Mouse (Mus musculus) hindbrain, embryonic 16.5 days (tissue): Measurements from ENCODE around the gene Trp63. TPM values are rescaled to one million over a fixed set of nuclear protein-coding genes. Genes with fewer than 3 reads are reported as not detected.

Experiments used
- ATAC-seq: fragments of 200-750 bp; cut with Nextera tagmentation; 2 replicates; pipeline ENCODE4 v1.8.0; 2017; ENCODE audit warnings: moderate TSS enrichment, moderate library complexity
- H3K27ac ChIP-seq: fragments of 300-500 bp; sonication (generic); 2 replicates; pipeline ENCODE4 v1.5.1; 2014; ENCODE audit warnings: low read depth, mild to moderate bottlenecking, control low read depth, low read length, moderate library complexity
- H3K27me3 ChIP-seq: fragments of 300-500 bp; sonication (generic); replicated peaks from 2 replicates; pipeline ENCODE4 v1.6.1; 2014; ENCODE audit warnings: low read length; ENCODE audit not compliant: control insufficient read depth, insufficient read depth
- H3K36me3 ChIP-seq: fragments of 300-500 bp; sonication (generic); 2 replicates; pipeline ENCODE4 v1.6.1; 2014; ENCODE audit warnings: mild to moderate bottlenecking, low read length, moderate library complexity, mixed read lengths; ENCODE audit not compliant: control insufficient read depth, insufficient read depth
- H3K4me1 ChIP-seq: fragments of 300-500 bp; sonication (generic); 2 replicates; pipeline ENCODE4 v1.6.1; 2014; ENCODE audit warnings: low read depth, low read length; ENCODE audit not compliant: control insufficient read depth, insufficient read depth
- H3K4me2 ChIP-seq: fragments of 300-500 bp; sonication (generic); 2 replicates; pipeline ENCODE4 v1.6.1; 2014; ENCODE audit warnings: mild to moderate bottlenecking, low read length, control low read depth, moderate library complexity
- H3K4me3 ChIP-seq: fragments of 300-500 bp; sonication (generic); 2 replicates; pipeline ENCODE4 v1.5.1; 2014; ENCODE audit warnings: mild to moderate bottlenecking, low read length, control low read depth, moderate library complexity
- H3K9ac ChIP-seq: fragments of 300-500 bp; sonication (generic); 2 replicates; pipeline ENCODE4 v1.6.1; 2014; ENCODE audit warnings: low read depth, mild to moderate bottlenecking, control low read depth, low read length, moderate library complexity
- H3K9me3 ChIP-seq: fragments of 300-500 bp; sonication (generic); 2 replicates; pipeline ENCODE4 v1.6.1; 2014; ENCODE audit warnings: mild to moderate bottlenecking, low read length, moderate library complexity; ENCODE audit not compliant: control insufficient read depth
- WGBS: fragments of 180-500 bp; shearing (Covaris S2); extraction: QIAGEN DNeasy Blood & Tissue Kit; methylation state at CpG from one replicate; pipeline ENCODE4 v1.1.7; 2014; 5-methylcytosine and 5-hydroxymethylcytosine counted together
- polyA plus RNA-seq: library from polyadenylated mRNA; unstranded; fragments of >200 nt; fragmentation: Nextera tagmentation; extraction: Ambion mirVana; gene quantifications from 2 replicates; pipeline ENCODE4 v1.2.1, GENCODE M21; 2015

Trp63 gene
- polyA plus RNA-seq, 1 experiment from 2014 or later, result 0.18 TPM

- no peak for ATAC-seq
- H3K9ac ChIP-seq, result no peak overlapping the region
- no peak overlapping the region for H3K4me3 ChIP-seq
- no peaks in the 10 kb centered on the region for H3K27me3 ChIP-seq
- H3K36me3 ChIP-seq, result no peaks in the 10 kb centered on the region
- H3K4me1 ChIP-seq, result no peaks in the 10 kb centered on the region
- H3K27ac ChIP-seq, result no peak overlapping the region
- no peak overlapping the region for H3K4me2 ChIP-seq
- 94% methylated on average over 2 of the region's 2 CpGs for WGBS
- H3K9me3 ChIP-seq, result no peaks in the 10 kb centered on the region
Measured at GRCm38 (mm10) chr16:25758108-25758507, 74.5 kb downstream of the Trp63 start.

- H3K27ac ChIP-seq, result no peak overlapping the region
- ATAC-seq, result no peak
- no peaks in the 10 kb centered on the region for H3K9me3 ChIP-seq
- no peaks in the 10 kb centered on the region for H3K36me3 ChIP-seq
- H3K4me3 ChIP-seq, result no peak overlapping the region
- 81% methylated on average over 5 of the region's 5 CpGs for WGBS
- H3K4me1 ChIP-seq, result no peaks in the 10 kb centered on the region
- H3K27me3 ChIP-seq, result no peaks in the 10 kb centered on the region
- no peak overlapping the region for H3K9ac ChIP-seq
- H3K4me2 ChIP-seq, result no peak overlapping the region
Measured at GRCm38 (mm10) chr16:25765549-25765948, 82.0 kb downstream of the Trp63 start.

GRCm38 (mm10) chr16:25774611-25775010 lies 91.0 kb downstream of the Trp63 start:
- Histone ChIP-seq H3K9ac (no peak overlapping the region), H3K4me2 (no peak overlapping the region), H3K36me3 (no peaks in the 10 kb centered on the region), H3K4me3 (no peak overlapping the region), H3K27ac (no peak overlapping the region), H3K27me3 (no peaks in the 10 kb centered on the region), H3K9me3 (no peaks in the 10 kb centered on the region), H3K4me1 (no peaks in the 10 kb centered on the region)
- no peak for ATAC-seq
- WGBS, result 65% methylated on average over 7 of the region's 7 CpGs

DNA sequence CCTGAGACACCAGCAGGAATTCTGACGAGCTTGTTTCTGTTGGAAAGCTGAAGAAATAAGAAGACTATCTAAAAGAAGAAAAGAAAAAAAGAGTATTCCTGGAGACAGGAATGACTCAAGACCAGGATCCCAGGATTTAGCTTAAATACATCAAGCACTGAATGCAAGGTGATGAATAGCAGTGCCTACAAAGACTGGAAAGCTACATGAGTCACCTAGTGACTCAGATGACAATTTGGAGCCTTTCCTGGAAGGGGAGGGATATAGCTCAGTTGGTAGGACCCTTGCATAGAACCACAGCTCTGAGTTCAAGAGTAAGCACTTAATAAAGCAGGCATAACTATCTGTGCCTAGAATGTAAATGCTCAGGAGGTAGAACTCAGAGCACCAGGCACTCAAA lies 93.9 kb downstream of the Trp63 start:
- WGBS, result 58% methylated on average over 1 of the region's 1 CpGs
- no peak overlapping the region for H3K27ac ChIP-seq
- H3K4me3 ChIP-seq, result no peak overlapping the region
- H3K9me3 ChIP-seq, result no peaks in the 10 kb centered on the region
- no peak overlapping the region for H3K9ac ChIP-seq
- H3K4me2 ChIP-seq, result no peak overlapping the region
- no peaks in the 10 kb centered on the region for H3K36me3 ChIP-seq
- H3K27me3 ChIP-seq, result no peaks in the 10 kb centered on the region
- no peaks in the 10 kb centered on the region for H3K4me1 ChIP-seq
- ATAC-seq, result no peak

DNA sequence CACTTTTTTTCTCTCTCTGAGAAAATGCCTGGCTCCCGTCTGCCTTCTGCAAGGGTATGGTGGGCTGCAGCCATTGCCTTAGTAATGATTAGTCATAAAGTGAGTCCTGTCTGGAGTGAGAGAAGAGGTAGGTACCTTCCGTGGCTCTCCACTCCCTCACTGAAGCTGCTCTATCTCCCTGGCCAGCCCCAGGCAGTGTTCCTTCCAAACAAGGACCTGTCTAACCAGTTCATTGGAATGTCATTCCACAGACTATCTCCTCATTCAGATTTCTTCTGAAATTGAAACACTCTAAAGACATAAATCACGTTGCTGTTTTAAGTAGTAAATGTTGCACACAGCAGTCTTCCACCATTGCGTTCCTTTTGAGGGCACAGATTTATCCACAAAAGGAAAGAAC lies 96.4 kb downstream of the Trp63 start:
- Histone ChIP-seq H3K27ac (no peak overlapping the region), H3K4me3 (no peak overlapping the region), H3K9me3 (no peaks in the 10 kb centered on the region), H3K27me3 (no peaks in the 10 kb centered on the region), H3K36me3 (no peaks in the 10 kb centered on the region), H3K4me1 (no peaks in the 10 kb centered on the region), H3K9ac (no peak overlapping the region), H3K4me2 (no peak overlapping the region)
- 66% methylated on average over 4 of the region's 4 CpGs for WGBS
- no peak for ATAC-seq

DNA sequence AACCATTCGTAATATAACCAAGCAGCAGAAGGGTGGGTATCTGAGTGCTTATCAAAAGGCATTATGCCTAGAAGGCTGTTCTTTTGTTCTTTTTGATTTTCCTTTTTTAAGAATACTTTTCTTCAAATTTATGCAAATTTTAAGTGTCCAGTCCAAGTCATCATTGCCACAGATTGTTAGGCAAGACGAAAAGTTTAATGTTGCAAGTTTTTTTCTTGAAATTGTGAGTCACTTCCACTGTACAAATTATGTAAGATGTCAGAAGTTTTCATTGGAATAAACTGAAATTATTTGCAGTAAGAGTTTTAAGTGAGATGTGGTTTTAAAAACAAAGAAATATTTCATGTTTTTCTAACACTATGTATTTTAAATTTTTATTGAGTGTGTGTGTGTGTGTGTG lies 100.7 kb downstream of the Trp63 start:
- H3K9me3 ChIP-seq, result no peaks in the 10 kb centered on the region
- no peak overlapping the region for H3K27ac ChIP-seq
- no peak for ATAC-seq
- H3K4me3 ChIP-seq, result no peak overlapping the region
- H3K27me3 ChIP-seq, result no peaks in the 10 kb centered on the region
- no peaks in the 10 kb centered on the region for H3K4me1 ChIP-seq
- H3K9ac ChIP-seq, result no peak overlapping the region
- no peaks in the 10 kb centered on the region for H3K36me3 ChIP-seq
- H3K4me2 ChIP-seq, result no peak overlapping the region
- WGBS, result 83% methylated on average over 2 of the region's 2 CpGs

DNA sequence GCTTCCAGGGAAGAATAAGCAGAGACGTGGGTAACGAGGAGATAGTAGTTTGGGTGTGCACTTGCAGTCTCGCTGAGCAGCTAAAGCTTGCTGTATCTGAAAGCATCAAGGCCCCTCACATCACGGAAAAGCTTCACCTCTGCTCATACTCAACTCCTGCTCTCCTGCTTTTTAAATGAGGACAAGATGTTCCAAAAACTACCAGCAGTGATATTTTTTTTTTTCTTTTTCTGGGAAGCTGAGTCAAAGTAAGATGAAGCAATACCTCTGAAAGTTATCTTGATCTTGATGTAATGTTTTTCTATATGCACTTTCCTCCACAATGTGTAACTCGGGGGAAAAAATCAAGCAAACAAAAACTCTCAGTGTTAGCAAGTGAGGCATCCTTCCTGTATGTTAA lies 102.9 kb downstream of the Trp63 start:
- no peak for ATAC-seq
- H3K27ac ChIP-seq, result no peak overlapping the region
- H3K4me2 ChIP-seq, result no peak overlapping the region
- no peaks in the 10 kb centered on the region for H3K36me3 ChIP-seq
- no peak overlapping the region for H3K9ac ChIP-seq
- H3K27me3 ChIP-seq, result no peaks in the 10 kb centered on the region
- WGBS, result 81% methylated on average over 5 of the region's 5 CpGs
- no peaks in the 10 kb centered on the region for H3K9me3 ChIP-seq
- no peak overlapping the region for H3K4me3 ChIP-seq
- no peaks in the 10 kb centered on the region for H3K4me1 ChIP-seq

DNA sequence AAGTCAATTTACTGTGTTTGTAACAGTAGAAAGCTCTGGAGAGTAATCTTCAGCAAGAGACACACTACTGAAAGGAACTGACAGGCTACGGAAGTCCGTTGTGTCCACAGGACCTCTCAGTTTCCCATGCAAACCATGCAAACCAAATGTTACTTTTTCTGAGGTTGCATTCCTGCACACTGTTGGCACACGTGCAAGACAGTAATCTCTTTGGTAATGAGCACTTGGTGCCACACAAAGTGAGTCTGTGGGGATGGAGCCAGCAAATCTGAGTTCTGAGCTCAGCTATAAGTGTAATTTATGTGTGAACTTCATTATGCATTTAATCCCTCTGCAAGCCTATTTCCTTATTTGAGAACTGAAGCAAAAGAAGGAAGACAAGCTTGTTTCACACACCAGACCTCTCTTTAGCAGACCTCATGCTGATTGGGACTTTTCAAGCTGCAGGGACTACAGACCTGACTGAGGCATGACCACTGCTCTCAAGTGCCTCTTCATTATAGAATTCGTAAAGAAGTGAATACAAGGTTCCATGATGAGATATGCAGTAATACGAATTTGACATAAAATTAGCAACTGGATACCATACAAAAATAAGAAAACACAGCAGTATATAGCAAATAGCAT lies 109.2 kb downstream of the Trp63 start:
- Histone ChIP-seq H3K36me3 (no peaks in the 10 kb centered on the region), H3K4me3 (no peak overlapping the region), H3K4me1 (no peaks in the 10 kb centered on the region), H3K9me3 (no peaks in the 10 kb centered on the region), H3K27me3 (no peaks in the 10 kb centered on the region), H3K27ac (no peak overlapping the region), H3K9ac (no peak overlapping the region), H3K4me2 (no peak overlapping the region)
- WGBS, result 81% methylated on average over 5 of the region's 5 CpGs
- no peak for ATAC-seq

DNA sequence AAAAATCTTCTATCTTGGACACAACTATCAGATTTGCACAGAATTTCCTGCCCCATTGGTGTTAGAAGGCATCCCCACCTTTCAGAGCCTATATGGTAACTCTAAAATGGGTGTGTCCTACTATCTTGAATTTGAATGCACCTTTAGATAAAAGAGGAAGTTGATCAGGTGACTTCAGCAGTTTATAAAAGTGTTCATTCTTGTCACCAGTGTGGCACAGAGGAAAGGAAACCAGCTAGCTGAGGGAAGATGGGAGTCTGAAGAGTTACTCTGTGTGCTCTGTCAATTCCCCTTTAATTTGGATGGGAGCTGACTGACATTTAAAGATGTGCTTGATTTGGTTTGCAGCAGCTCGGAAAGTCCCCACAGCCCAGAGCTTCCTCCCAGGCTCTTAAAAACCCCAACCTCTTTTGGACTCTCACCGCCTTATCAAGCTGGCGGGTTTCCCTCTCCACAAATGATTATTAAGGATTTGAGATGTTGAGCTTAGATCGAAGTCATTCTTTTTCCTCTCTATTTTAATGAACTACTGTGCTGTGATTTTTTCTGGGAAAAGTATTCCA lies 114.2 kb downstream of the Trp63 start:
- no peak for ATAC-seq
- H3K4me1 ChIP-seq, result no peaks in the 10 kb centered on the region
- 76% methylated on average over 4 of the region's 4 CpGs for WGBS
- H3K4me3 ChIP-seq, result no peak overlapping the region
- H3K9me3 ChIP-seq, result no peaks in the 10 kb centered on the region
- no peaks in the 10 kb centered on the region for H3K36me3 ChIP-seq
- H3K4me2 ChIP-seq, result no peak overlapping the region
- H3K27me3 ChIP-seq, result no peaks in the 10 kb centered on the region
- no peak overlapping the region for H3K27ac ChIP-seq
- H3K9ac ChIP-seq, result no peak overlapping the region

DNA sequence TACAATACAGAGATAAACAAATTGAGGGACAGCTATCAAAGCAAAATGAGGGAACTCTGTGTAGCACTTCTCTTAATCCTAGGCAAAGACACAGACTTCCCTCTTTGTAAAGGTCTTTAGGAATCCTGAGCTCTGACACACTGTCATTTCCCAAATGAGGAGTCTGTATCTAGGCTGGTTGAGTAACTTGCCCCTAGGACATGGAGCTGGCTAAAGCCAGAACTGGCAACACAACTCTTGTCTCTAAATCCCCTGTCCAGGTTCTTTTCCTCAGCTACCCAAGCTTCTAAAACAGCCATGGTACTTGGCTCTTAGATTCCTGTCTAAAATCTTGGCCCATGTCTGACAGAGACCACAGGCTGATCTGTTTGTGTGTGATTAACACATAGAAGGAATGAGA lies 116.1 kb downstream of the Trp63 start:
- Histone ChIP-seq H3K4me2 (no peak overlapping the region), H3K36me3 (no peaks in the 10 kb centered on the region), H3K4me3 (no peak overlapping the region), H3K4me1 (no peaks in the 10 kb centered on the region), H3K9me3 (no peaks in the 10 kb centered on the region), H3K27ac (no peak overlapping the region), H3K9ac (no peak overlapping the region), H3K27me3 (no peaks in the 10 kb centered on the region)
- ATAC-seq, result no peak
